Mouse (Mus musculus) heart, embryonic 11.5 days (tissue): ENCODE data around the gene Zfp282. TPM values are rescaled to one million over a fixed set of nuclear protein-coding genes. Genes with fewer than 3 reads are reported as not detected.

Experiments used
- ATAC-seq: fragments of 200-750 bp; cut with Nextera tagmentation; replicated peaks from 2 replicates; pipeline ENCODE4 v1.8.0; 2017; ENCODE audit warnings: moderate library complexity; ENCODE audit not compliant: insufficient number of reproducible peaks, low FRiP score, low TSS enrichment
- H3K27ac ChIP-seq: fragments of 300-500 bp; sonication (generic); 2 replicates; pipeline ENCODE4 v1.5.1; 2014; ENCODE audit warnings: mild to moderate bottlenecking, low read depth, low read length
- H3K27me3 ChIP-seq: fragments of 300-500 bp; sonication (generic); 2 replicates; pipeline ENCODE4 v1.6.1; 2014; ENCODE audit warnings: mild to moderate bottlenecking, low read length, mixed read lengths; ENCODE audit not compliant: control insufficient read depth, insufficient read depth
- H3K36me3 ChIP-seq: fragments of 300-500 bp; sonication (generic); 2 replicates; pipeline ENCODE4 v1.6.1; 2014; ENCODE audit warnings: mild to moderate bottlenecking, low read length, moderate library complexity, mixed read lengths; ENCODE audit not compliant: control insufficient read depth, insufficient read depth
- H3K4me1 ChIP-seq: fragments of 300-500 bp; sonication (generic); 2 replicates; pipeline ENCODE4 v1.6.1; 2014; ENCODE audit warnings: low read length; ENCODE audit not compliant: control insufficient read depth, insufficient read depth
- H3K4me2 ChIP-seq: fragments of 300-500 bp; sonication (generic); 2 replicates; pipeline ENCODE4 v1.6.1; 2014; ENCODE audit warnings: mild to moderate bottlenecking, moderate library complexity
- H3K4me3 ChIP-seq: fragments of 300-500 bp; sonication (generic); 2 replicates; pipeline ENCODE4 v1.5.1; 2014; ENCODE audit warnings: low read depth, low read length
- H3K9ac ChIP-seq: fragments of 300-500 bp; sonication (generic); 2 replicates; pipeline ENCODE4 v1.6.1; 2014; ENCODE audit warnings: mild to moderate bottlenecking, low read depth, low read length, moderate library complexity
- H3K9me3 ChIP-seq: fragments of 300-500 bp; sonication (generic); replicated peaks from 2 replicates; pipeline ENCODE4 v1.6.1; 2016; ENCODE audit warnings: low read length; ENCODE audit not compliant: control insufficient read depth
- WGBS: fragments of 180-500 bp; shearing (Covaris S2); extraction: QIAGEN DNeasy Blood & Tissue Kit; methylation state at CpG from one replicate; pipeline ENCODE4 v1.1.7; 2014; ENCODE audit not compliant: insufficient replicate concordance; 5-methylcytosine and 5-hydroxymethylcytosine counted together
- polyA plus RNA-seq: library from polyadenylated mRNA; unstranded; fragments of >200 nt; fragmentation: Nextera tagmentation; extraction: Ambion mirVana; gene quantifications from 2 replicates; pipeline ENCODE4 v1.2.1, GENCODE M21; 2014

The Zfp282 gene
- 6.0 and 6.8 TPM in 2 replicates for polyA plus RNA-seq

- peaks cover 5% of the 10 kb centered on the region; the same call in 1 of the 2 replicates for H3K36me3 ChIP-seq
- H3K27ac ChIP-seq: peak within 1 kb of the TSS; percentile 96
- 9% methylated on average over 9 of the region's 9 CpGs for WGBS
- peak within 1 kb of the TSS; percentile 91 for H3K4me3 ChIP-seq
- H3K27me3 ChIP-seq: no peaks in the 10 kb centered on the region
- H3K4me2 ChIP-seq: peak within 1 kb of the TSS; percentile 87
- peak within 1 kb of the TSS; percentile 93 for H3K9ac ChIP-seq
- H3K9me3 ChIP-seq: no peaks in the 10 kb centered on the region
- H3K4me1 ChIP-seq: peaks cover 12% of the 10 kb centered on the region
- no peak for ATAC-seq
Measured at GRCm38 (mm10) chr6:47877058-47877457, at the start of gene Zfp282. Gene Zfp282, plus strand, starts transcription at chr6:47877204.

- no peaks in the 10 kb centered on the region for H3K36me3 ChIP-seq
- H3K9me3 ChIP-seq: no peaks in the 10 kb centered on the region
- WGBS: 89% methylated on average over 4 of the region's 4 CpGs
- H3K4me3 ChIP-seq: no peak overlapping the region
- H3K27me3 ChIP-seq: no peaks in the 10 kb centered on the region
- H3K4me1 ChIP-seq: peaks cover 3% of the 10 kb centered on the region
- ATAC-seq: no peak
- H3K9ac ChIP-seq: no peak overlapping the region
- H3K27ac ChIP-seq: no peak overlapping the region
- H3K4me2 ChIP-seq: no peak overlapping the region
Measured at GRCm38 (mm10) chr6:47827462-47827861, 49.5 kb upstream of the Zfp282 start.

DNA sequence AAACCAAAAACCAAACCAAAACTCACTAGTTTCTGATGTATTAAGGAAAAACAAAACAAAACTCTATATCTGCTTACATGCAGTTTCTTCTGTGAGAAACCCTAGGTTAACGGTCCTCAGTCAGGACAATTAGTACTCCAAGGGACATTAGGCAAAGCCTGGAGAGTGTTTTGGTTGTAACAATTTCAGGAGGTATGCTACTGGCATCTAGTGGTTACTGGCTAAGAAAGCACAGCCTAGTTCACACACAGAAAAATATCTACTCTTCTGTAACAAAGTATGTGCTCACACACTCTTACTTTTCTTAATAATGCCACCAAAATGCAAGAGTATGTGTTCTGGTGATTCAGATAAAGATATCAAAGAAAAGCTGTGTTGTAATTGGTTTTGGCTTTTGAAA lies 48.1 kb upstream of the Zfp282 start:
- no peaks in the 10 kb centered on the region for H3K36me3 ChIP-seq
- no peak overlapping the region for H3K4me2 ChIP-seq
- no peak overlapping the region for H3K4me3 ChIP-seq
- H3K4me1 ChIP-seq: peaks cover 3% of the 10 kb centered on the region
- no peak for ATAC-seq
- no peak overlapping the region for H3K9ac ChIP-seq
- no peak overlapping the region for H3K27ac ChIP-seq
- no peaks in the 10 kb centered on the region for H3K9me3 ChIP-seq
- no peaks in the 10 kb centered on the region for H3K27me3 ChIP-seq
- 24% methylated on average over 1 of the region's 1 CpGs for WGBS

GRCm38 (mm10) chr6:47830104-47831078 lies 46.6 kb upstream of the Zfp282 start, which contains the start of gene Zfp786:
Gene Zfp786, minus strand, starts transcription at chr6:47830867.
- 1% methylated on average over 64 of the region's 64 CpGs for WGBS
- no peaks in the 10 kb centered on the region for H3K27me3 ChIP-seq
- H3K9me3 ChIP-seq: no peaks in the 10 kb centered on the region
- 0 out of 2 replicates have a peak within 1 kb of the TSS, but pooled peaks have one; percentile 22 for H3K27ac ChIP-seq
- peak within 1 kb of the TSS; percentile 80 for H3K4me2 ChIP-seq
- H3K4me1 ChIP-seq: peaks cover 3% of the 10 kb centered on the region
- H3K9ac ChIP-seq: peak within 1 kb of the TSS; percentile 87
- peak; percentile 77 for ATAC-seq
- peak within 1 kb of the TSS; percentile 87 for H3K4me3 ChIP-seq
- no peaks in the 10 kb centered on the region for H3K36me3 ChIP-seq

DNA sequence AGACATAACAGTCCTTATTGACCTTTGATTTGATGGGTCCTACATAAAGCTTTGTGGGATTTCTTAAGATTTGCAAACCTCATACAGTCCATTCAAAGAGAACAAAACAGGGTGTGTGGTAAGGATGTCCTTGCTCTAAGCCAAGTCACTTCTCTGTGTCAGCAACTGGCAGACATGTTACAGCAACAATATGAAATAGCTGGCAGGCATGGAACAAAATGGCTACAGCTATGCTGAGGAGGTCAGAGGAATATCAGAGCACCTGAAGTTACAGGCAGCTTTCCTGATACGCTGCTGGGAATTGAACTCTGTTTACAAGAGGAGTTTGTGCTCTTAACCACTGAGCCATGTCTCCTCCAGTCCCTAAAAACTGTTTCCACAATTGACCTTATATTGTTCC lies 44.8 kb upstream of the Zfp282 start:
- Histone ChIP-seq H3K4me3 (no peak overlapping the region), H3K27me3 (no peaks in the 10 kb centered on the region), H3K4me2 (no peak overlapping the region), H3K9me3 (no peaks in the 10 kb centered on the region), H3K4me1 (peaks cover 3% of the 10 kb centered on the region), H3K36me3 (no peaks in the 10 kb centered on the region), H3K9ac (no peak overlapping the region), H3K27ac (no peak overlapping the region)
- 71% methylated on average over 1 of the region's 1 CpGs for WGBS
- ATAC-seq: no peak

DNA sequence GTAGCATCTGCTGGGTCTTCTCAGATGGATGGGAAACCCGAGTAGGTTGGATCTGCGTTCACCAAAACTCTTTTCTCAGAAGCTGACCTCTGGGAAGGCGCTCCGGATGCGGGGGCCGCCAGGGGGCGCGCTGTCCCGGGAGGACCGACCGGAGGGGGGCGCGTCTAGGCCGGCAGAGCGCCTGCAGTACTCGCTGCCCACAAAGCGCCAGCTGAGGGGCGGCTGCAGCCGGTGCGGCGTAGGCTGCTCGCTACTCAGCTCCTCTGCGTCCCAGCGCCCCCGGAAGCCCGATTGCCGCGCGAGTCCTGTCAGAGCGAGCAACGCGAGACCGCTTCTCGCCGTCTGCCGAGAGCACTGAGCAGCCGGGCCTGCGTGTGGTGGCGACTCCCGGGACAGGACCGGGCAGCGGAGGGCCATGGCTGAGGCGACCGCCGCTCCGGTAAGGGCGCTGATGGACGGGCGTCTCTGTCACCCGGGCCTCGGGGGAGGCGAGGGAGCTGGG lies 41.5 kb upstream of the Zfp282 start, which contains the start of gene Zfp398:
TSS of gene Zfp398 (plus strand) at position 180 of the 502 bp plus-strand sequence.
- peaks cover 6% of the 10 kb centered on the region for H3K4me1 ChIP-seq
- WGBS: under 1% methylated on average over 52 of the region's 52 CpGs
- ATAC-seq: peak; percentile 95
- peak within 1 kb of the TSS; percentile 90 for H3K9ac ChIP-seq
- peak within 1 kb of the TSS; percentile 74 for H3K4me2 ChIP-seq
- H3K27me3 ChIP-seq: no peaks in the 10 kb centered on the region
- H3K9me3 ChIP-seq: no peaks in the 10 kb centered on the region
- H3K4me3 ChIP-seq: peak within 1 kb of the TSS; percentile 94
- H3K27ac ChIP-seq: peak within 1 kb of the TSS; percentile 89
- H3K36me3 ChIP-seq: no peaks in the 10 kb centered on the region

DNA sequence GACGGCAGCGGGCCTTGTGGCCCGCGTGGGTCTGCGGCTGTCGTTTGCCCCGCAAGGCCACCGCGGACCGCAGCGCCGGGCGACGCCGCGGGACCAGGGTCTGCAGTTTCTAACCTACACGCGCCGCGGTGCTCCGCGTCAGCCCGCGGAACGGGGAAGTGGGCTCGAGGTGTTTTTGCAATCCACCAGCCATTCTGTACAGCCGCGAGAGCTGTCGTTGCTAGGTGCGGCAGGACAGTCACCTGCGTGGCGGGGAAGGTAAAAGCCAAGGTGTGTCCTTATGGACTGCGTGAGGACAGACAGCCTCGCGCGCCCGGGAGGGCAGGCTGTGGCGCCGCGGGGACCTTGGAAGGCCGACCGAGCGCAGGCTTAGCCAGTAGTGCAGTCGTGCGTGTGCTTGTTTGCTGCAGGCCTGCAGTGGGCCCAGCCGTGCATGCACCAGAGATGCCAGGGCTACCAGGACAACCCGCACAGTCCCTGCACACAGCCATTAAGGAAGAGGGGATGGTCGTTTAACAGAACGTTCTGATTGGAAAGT lies 41.0 kb upstream of the Zfp282 start:
- Histone ChIP-seq H3K27me3 (no peaks in the 10 kb centered on the region), H3K4me2 (peak overlapping the region; percentile 74), H3K27ac (peak overlapping the region; percentile 89), H3K9ac (peak overlapping the region; percentile 90), H3K36me3 (no peaks in the 10 kb centered on the region), H3K4me3 (peak overlapping the region; percentile 94), H3K9me3 (no peaks in the 10 kb centered on the region), H3K4me1 (peaks cover 3% of the 10 kb centered on the region; the same call in 1 of the 2 replicates)
- peak; percentile 64 for ATAC-seq
- under 1% methylated on average over 49 of the region's 49 CpGs for WGBS

DNA sequence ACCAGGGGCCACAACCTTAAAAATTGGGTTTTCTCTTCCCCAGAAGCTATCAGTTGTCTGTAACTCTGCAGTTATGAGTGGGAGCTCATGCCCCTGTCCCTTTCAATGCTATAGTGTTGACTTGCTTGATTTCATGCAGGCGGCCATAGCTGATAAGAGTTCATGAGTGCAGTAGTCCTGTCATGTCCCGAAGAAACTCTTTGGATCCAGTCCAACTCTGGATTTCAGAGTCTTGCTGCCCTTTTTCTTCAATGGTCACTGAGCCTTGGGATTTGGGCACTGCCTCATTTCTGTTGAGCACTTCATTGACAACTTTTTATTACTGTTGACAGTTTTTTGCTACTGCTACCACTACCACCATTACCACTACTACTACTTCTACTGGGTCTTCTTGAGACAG lies 39.4 kb upstream of the Zfp282 start:
- Histone ChIP-seq H3K36me3 (no peaks in the 10 kb centered on the region), H3K27ac (no peak overlapping the region), H3K4me2 (no peak overlapping the region), H3K27me3 (no peaks in the 10 kb centered on the region), H3K4me3 (no peak overlapping the region), H3K9ac (no peak overlapping the region), H3K9me3 (no peaks in the 10 kb centered on the region), H3K4me1 (peaks cover 3% of the 10 kb centered on the region; the same call in 1 of the 2 replicates)
- ATAC-seq: no peak
- WGBS: 32% methylated on average over 2 of the region's 2 CpGs
